Mouse (Mus musculus): ENCODE measurements around the gene Lhfp.

DNA sequence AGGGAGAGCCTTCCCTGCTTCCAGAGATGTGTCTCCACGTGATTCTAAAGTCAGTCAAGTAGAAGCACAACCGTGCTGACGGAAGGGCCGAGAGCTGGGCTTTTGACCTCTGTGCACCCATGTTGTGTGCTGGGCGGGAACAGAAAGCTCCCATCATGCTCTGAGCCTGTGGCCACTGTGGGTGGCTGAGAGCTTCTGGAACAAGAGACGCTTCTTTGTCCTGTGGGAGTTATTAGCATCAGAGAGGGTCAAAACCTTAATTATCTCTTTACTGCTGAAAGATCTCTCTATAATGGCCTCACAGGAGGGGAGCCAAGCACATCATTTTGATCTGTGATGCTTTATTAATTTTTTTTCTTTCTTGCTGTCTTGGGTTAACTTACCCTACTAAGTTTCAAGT, 253.5 kb downstream of the Lhfp start:
- no peak for TF ChIP-seq POLR2AphosphoS5 (IDR thresholded peaks at IDR 0.05; ENCODE audit: insufficient replicate concordance, low read depth, low read length)
- no peak for TF ChIP-seq CTCF (IDR thresholded peaks at IDR 0.05; ENCODE audit: low read depth, low read length)
- TF ChIP-seq GATA1 (IDR thresholded peaks at IDR 0.05; ENCODE audit: borderline replicate concordance, low read length): no peak
- no peak for TF ChIP-seq TAL1 (conservative IDR thresholded peaks at IDR 0.05; ENCODE audit: low read depth, low read length)

All from G1E (cell line).